Mouse (Mus musculus): ENCODE results near the gene Dmpk.
A peak's percentile ranks its signal among the peaks of the same experiment; 100 is the strongest.
"Not testable (repeated sequence)": the region's sequence is repeated elsewhere in the genome, so short reads cannot be mapped to it uniquely, and the experiment has no call there.

The Dmpk gene

GRCm38 (mm10) chr7:19083701-19084100 is at the start of gene Dmpk:
TSS of gene Dmpk (plus strand) at chr7:19083849.
- DNase-seq (ENCODE audit: low read depth) = no peak

- DNase-seq (ENCODE audit: low read depth) = no peak
Observed at GRCm38 (mm10) chr7:19044616-19045015, 39.0 kb upstream of the Dmpk start.

GRCm38 (mm10) chr7:19046286-19047069 is 37.2 kb upstream of the Dmpk start:
- no peak for DNase-seq (ENCODE audit: low read depth)

DNA sequence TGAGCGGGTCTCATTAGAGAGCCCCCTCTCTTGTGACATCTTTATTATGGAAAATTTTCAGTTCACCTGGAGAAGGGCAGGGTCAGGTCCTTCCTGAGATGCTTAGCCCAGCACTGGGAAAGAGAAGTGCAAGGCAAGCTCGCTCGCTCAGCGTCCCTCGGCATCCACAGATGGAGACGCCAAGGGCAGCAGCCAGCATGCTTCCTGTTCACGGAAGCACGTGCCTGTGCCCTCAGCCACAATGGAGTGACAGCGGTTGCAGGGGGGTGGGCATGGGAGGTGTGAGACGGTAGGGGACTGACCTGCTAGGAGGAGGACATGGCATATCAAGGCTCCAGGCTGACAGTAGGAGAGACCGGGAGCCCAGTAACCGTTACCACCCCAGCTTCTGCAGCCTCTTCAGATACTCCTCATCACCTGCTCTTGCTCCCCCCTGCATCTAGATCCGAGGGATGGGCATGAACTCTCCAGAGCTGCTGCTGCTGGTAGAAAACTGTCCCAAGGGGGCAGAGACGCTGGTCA is 35.6 kb upstream of the Dmpk start:
- no peak for DNase-seq (ENCODE audit: low read depth)

- no peak for DNase-seq (ENCODE audit: low read depth)
Observed at GRCm38 (mm10) chr7:19049252-19049651, 34.4 kb upstream of the Dmpk start.

- DNase-seq (ENCODE audit: low read depth) = no peak
Observed at GRCm38 (mm10) chr7:19050172-19050571, 33.5 kb upstream of the Dmpk start.

- DNase-seq (ENCODE audit: low read depth) = no peak
Observed at GRCm38 (mm10) chr7:19051161-19051560, 32.5 kb upstream of the Dmpk start.

DNA sequence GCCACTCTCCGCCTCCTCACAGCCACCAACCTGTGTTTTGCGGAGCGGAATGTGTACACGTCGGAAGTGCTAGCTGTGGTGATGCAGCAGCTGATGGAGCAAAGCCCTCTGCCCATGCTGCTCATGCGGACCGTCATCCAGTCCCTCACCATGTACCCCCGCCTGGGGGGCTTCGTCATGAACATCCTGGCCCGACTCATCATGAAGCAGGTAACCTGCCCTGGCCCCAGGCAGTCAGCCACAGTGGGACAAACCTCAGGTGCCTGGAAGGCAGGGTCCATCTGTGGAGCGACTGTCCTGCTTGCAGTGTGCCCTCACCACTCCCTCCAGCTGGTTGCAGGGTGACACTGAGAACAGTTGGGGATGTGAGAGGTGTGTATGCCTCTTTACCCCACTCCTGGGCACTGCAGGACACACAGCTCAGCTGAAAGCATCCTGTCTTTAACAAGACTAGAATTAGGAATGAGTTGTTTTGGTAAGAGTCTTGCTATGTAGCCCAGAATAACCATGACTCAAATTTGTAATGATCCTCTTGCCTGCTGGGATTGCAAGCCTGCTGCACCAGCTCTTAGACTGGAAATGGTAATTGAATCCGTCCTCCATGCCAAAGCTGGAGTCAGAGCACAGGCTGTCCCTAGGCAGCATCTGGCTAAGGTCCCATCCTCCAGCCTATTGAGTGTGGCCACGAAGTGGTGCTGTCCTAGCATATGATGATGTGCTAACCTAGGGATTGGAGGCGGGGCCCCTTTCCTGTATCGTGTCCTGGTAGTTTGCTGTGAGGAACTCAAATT is 31.1 kb upstream of the Dmpk start:
- DNase-seq (ENCODE audit: low read depth) = no peak

- no peak for DNase-seq (ENCODE audit: low read depth)
Observed at GRCm38 (mm10) chr7:19053136-19053532, 30.5 kb upstream of the Dmpk start.

GRCm38 (mm10) chr7:19054047-19054776 is 29.4 kb upstream of the Dmpk start, which contains the start of gene Rsph6a:
TSS of gene Rsph6a (plus strand) at chr7:19054690.
- DNase-seq (ENCODE audit: low read depth) = no peak

DNA sequence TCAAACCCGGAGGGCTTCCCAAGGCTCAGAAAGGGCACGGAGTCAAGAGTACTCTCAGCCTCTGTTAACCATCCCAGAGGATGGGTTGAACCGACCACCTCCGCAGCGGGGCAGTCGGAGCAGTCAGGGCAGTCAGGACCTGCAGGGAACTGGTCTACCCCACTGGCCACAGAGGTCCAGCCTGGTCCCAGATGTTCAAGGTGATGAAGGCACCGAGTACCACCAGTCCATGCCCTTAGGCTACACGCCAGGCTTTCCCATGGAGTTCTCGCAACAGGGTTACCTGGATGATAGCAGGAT is 28.9 kb upstream of the Dmpk start:
- no peak for DNase-seq (ENCODE audit: low read depth)

DNA sequence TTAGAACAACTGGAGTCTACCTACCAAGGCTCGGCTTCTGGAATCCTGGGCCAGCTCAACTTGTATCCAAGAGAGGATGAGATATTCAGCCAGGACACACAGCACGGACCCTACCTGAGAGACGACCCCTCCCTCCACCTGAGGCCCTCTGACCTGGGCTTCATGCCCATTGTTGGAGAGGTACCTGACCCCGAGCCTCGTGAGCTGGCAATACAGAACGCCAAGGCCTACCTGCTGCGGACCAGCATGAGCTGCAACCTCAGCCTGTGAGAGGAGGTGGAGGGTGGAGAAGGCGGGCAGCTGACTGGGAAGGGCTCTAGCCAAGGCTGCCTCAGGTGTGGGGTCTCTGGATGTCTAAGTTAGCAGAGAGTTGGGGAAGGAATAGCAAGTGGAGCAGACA is 28.5 kb upstream of the Dmpk start:
- DNase-seq (ENCODE audit: low read depth) = no peak

DNA sequence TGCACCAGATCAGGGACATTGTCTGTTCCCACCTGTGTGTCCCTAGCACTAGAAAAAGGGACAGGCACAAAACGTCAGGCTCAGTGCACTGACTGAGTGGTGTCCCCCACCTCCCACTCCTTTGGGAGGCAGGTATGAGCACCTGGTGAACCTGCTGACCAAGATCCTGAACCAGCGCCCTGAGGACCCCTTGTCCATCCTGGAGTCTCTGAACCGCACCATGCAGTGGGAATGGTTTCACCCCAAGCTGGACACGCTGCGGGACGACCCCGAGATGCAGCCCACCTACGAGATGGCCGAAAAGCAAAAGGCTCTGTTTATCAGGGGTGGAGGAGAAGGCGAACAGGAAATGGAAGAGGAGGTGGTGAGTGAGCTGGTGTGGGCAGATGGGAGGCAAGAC is 26.2 kb upstream of the Dmpk start:
- DNase-seq (ENCODE audit: low read depth) = no peak

GRCm38 (mm10) chr7:19065896-19066295 is 17.8 kb upstream of the Dmpk start:
- DNase-seq (ENCODE audit: low read depth) = no peak

DNA sequence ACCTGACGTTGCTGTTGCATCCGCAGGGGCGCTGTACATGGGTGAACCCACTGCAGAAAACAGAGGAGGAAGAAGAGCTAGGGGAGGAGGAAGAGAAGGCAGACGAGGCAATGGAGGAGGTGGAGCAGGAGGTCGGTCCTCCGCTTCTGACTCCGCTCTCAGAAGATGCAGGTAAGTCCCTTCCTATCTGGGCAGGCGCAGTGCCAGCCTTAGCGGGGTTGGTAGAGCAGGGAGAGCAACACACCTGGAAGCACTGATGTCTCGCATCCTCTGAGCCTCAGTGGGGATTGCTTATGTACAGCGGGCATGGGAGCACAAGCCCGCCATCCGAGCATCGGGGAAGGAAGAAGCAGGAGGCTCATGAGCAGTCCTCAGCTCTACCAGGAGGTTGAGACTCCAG is 16.6 kb upstream of the Dmpk start:
- no peak for DNase-seq (ENCODE audit: low read depth)

DNA sequence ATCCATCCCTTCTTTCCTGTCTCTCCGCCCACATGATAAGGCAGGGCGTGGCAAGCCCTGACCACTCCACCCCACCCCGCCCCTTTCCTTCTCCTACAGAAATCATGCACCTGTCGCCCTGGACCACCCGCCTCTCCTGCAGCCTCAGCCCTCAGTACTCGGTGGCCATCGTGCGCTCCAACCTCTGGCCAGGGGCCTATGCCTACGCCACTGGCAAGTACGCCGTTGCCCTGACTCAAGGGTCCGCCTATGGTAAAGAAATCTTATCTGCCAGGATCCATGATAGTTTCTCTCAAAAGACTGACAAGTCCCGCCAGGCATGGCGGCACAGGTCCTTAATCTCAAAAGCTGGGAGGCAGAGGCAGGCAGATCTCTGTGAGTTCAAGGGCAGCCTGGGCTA is 15.7 kb upstream of the Dmpk start:
- no peak for DNase-seq (ENCODE audit: low read depth)

DNA sequence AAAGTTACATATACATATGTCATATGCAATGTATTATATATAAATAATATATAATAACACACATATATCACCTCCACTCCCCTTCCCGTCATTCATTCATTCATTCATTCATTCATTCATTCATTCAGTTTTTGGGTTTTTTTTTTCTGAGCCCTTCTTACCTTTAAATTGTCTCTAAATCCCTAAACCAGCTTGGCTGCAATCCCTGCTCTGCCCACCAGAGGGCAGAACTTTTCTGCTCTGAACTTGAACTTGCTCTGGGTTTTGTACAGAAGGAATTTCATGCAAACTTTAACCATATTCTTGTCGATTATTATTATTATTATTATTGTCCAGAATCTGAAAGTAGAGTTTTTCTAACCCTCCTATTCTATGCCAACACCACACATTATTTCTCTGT is 14.9 kb upstream of the Dmpk start:
- DNase-seq (ENCODE audit: low read depth) = peak; percentile 60

- DNase-seq (ENCODE audit: low read depth) = no peak
Observed at GRCm38 (mm10) chr7:19069500-19069899, 14.1 kb upstream of the Dmpk start.

DNA sequence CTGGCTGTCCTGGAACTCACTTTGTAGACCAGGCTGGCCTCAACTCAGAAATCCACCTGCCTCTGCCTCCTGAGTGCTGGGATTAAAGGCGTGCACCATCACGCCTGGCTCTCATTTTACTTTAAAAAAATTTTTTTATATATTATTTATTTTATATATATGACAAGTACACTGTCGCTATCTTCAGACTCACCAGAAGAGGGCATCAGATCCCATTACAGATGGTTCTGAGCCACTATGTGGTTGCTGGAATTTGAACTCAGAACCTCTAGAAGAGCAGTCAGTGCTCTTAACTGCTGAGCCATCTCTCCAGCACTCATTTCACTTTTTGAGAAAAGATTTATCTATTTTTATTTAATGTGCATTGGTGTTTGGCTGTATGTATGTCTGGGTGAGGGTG is 12.6 kb upstream of the Dmpk start:
- not testable (repeated sequence) for DNase-seq (ENCODE audit: low read depth)

DNA sequence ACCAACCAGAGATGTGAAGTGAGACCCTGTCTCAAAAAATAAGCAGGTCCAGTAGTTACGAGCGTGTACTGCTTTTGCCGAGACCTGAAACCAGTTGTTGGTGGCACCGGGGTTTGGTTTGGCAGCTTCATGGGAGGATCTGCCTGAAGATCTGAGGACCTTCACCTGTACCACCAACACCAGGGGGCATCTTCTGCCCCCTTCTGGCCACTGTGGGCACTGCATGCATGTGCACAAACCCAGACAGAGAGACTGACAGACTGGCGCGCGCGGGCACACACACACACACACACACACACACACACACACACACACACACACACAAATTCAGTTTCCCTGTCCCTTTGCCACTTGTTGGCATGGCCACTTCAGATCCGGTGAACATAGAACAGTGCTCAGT is 10.1 kb upstream of the Dmpk start:
- DNase-seq (ENCODE audit: low read depth) = no peak

DNA sequence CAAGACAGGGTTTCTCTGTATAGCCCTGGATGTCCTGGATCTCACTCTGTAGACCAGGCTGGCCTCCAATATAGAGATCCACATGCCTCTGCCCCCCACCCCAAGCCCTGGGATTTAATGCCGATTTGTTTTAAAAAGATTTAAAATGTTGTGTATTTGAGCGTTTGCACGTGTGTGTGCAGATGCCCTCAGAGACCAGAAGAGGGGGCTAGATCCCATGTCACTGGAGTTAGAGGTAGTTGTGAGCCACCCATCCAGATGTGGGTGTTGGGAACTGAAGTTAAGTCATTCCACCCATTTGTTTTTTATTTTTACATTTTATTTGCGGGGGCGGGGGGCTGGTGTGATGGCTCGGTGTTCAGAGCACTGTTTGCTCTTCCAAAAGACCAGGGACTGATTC is 9.2 kb upstream of the Dmpk start:
- DNase-seq (ENCODE audit: low read depth) = no peak

- DNase-seq (ENCODE audit: low read depth) = no peak
Observed at GRCm38 (mm10) chr7:19075231-19075630, 8.4 kb upstream of the Dmpk start.
